Mouse (Mus musculus) olfactory bulb, adult 2 months (tissue): ENCODE data around the gene Sytl3.

Experiments used
- CTCF ChIP-seq: fragments of 200-500 bp; IDR thresholded peaks from 2 replicates; pipeline ENCODE4 v1.5.1; 2012; ENCODE audit warnings: low read depth, mild to moderate bottlenecking, low read length, moderate library complexity; ENCODE audit not compliant: insufficient read depth
- POLR2A ChIP-seq: fragments of 200-500 bp; IDR thresholded peaks from 2 replicates; pipeline ENCODE4 v1.6.1; 2012; ENCODE audit warnings: mild to moderate bottlenecking, low read depth, low read length, moderate library complexity; ENCODE audit not compliant: insufficient read depth

GRCm38 (mm10) chr17:6740331-6741170 lies 81.7 kb downstream of the Sytl3 start:
- TF ChIP-seq CTCF (no peak), POLR2A (no peak)
